Comparison of ENCODE assay signal across 9 mouse cellular contexts in the genomic region with DNA sequence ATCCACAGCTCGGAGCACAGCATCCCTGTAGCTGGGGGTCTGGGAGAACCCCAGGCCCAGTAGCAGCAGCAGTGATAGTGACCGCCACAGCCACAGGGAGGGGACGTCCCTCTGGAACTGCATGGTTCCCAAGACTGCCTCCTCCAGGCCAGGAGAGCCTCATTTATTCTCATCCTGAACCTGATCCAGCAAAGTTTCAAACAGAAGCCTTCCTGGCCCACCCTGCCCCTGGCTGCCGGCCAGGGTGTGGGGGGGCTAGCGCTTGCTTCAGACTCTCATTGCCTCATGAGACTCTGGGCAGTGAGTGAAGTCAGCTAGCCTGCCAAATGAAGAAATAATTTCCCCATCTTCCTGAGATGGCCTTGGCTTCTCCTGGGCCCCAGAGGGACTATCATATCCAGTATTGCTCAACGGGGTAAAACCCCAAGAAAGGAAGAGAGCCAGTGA. TPM values are rescaled to one million over a fixed set of nuclear protein-coding genes. Genes with fewer than 3 reads are reported as not detected.
DNase-seq lines count a peak whose midpoint lies in the region; ATAC-seq lines count a peak whose summit lies in the region.
"Had no signal": no experiment of that assay in that cellular context is flagged by ENCODE, and none has a peak within 500 bp of the region (broad histone marks: within the 10 kb centered on the region; RNA-seq: fewer than 3 reads in every experiment).

Camp (minus strand) TSS at position 306 of the 447 bp plus-strand sequence.

- H3K4me1 ChIP-seq in heart, embryonic 10.5 days = no peaks in the 10 kb centered on the region
- H3K4me1 ChIP-seq in stomach, embryonic 15.5 days = peaks cover 5% of the 10 kb centered on the region; the same call in 1 of the 2 replicates
- no peaks in the 10 kb centered on the region for H3K4me1 ChIP-seq in forebrain, embryonic 12.5 days

- 0 out of 2 replicates have a peak, but pooled peaks have one; percentile 22 for ATAC-seq in stomach, embryonic 15.5 days (ENCODE audit: insufficient read depth, low FRiP score, low read depth)
- no peak for ATAC-seq in forebrain, embryonic 12.5 days (ENCODE audit: low FRiP score)

- H3K4me2 ChIP-seq in stomach, embryonic 15.5 days = no peak within 1 kb of the TSS
- H3K4me2 ChIP-seq in forebrain, embryonic 12.5 days = no peak within 1 kb of the TSS
- H3K4me2 ChIP-seq: embryonic facial prominence, embryonic 13.5 days had no signal

- 78% methylated on average over 6 of the region's 6 CpGs for WGBS in heart, embryonic 10.5 days
- WGBS in stomach, embryonic 15.5 days = 52% methylated on average over 6 of the region's 6 CpGs
- WGBS in forebrain, embryonic 12.5 days = 79% methylated on average over 6 of the region's 6 CpGs

- H3K27me3 ChIP-seq in heart, embryonic 10.5 days (ENCODE audit: insufficient read depth, poor library complexity, severe bottlenecking) = no peaks in the 10 kb centered on the region
- H3K27me3 ChIP-seq in stomach, embryonic 15.5 days (replicated peaks) = no peaks in the 10 kb centered on the region
- no peaks in the 10 kb centered on the region for H3K27me3 ChIP-seq in forebrain, embryonic 12.5 days
- H3K27me3 ChIP-seq: embryonic facial prominence, embryonic 13.5 days had no signal

- H3K27ac ChIP-seq in heart, embryonic 10.5 days = no peak within 1 kb of the TSS
- no peak within 1 kb of the TSS for H3K27ac ChIP-seq in stomach, embryonic 15.5 days
- H3K27ac ChIP-seq in forebrain, embryonic 12.5 days = no peak within 1 kb of the TSS
- H3K27ac ChIP-seq: embryonic facial prominence, embryonic 13.5 days had no signal

- peaks cover 6% of the 10 kb centered on the region; the same call in 1 of the 2 replicates for H3K36me3 ChIP-seq in heart, embryonic 10.5 days
- H3K36me3 ChIP-seq in stomach, embryonic 15.5 days = no peaks in the 10 kb centered on the region
- peaks cover 12% of the 10 kb centered on the region for H3K36me3 ChIP-seq in forebrain, embryonic 12.5 days (replicated peaks)

- H3K4me3 ChIP-seq in heart, embryonic 10.5 days = no peak within 1 kb of the TSS
- H3K4me3 ChIP-seq in stomach, embryonic 15.5 days (replicated peaks) = no peak within 1 kb of the TSS
- no peak within 1 kb of the TSS for H3K4me3 ChIP-seq in forebrain, embryonic 12.5 days (replicated peaks)
- H3K4me3 ChIP-seq: embryonic facial prominence, embryonic 13.5 days had no signal

- intact Hi-C loops in gastrocnemius, postnatal 36 days (cut with DNase I) = no loop called here

- peak; percentile 83 to 86 for DNase-seq in heart, adult 18-20 months
- DNase-seq in heart, embryonic 10.5 days (ENCODE audit: low spot score) = no peak
- DNase-seq in Muller cell, postnatal 12 days (ENCODE audit: inconsistent ontology term) = peak; percentile 10
- peak; percentile 62 to 65 for DNase-seq in gastrocnemius, postnatal 36 days
- peak; percentile 25 for DNase-seq in liver
- no peak for DNase-seq in layer of hippocampus, adult 18-20 months (ENCODE audit: low spot score in 2 of 2)

- no peaks in the 10 kb centered on the region for H3K9me3 ChIP-seq in heart, embryonic 10.5 days
- H3K9me3 ChIP-seq in stomach, embryonic 15.5 days = no peaks in the 10 kb centered on the region
- no peaks in the 10 kb centered on the region for H3K9me3 ChIP-seq in forebrain, embryonic 12.5 days
- H3K9me3 ChIP-seq: embryonic facial prominence, embryonic 13.5 days had no signal

- no peak within 1 kb of the TSS for H3K9ac ChIP-seq in stomach, embryonic 15.5 days
- H3K9ac ChIP-seq in forebrain, embryonic 12.5 days = no peak within 1 kb of the TSS
- H3K9ac ChIP-seq: embryonic facial prominence, embryonic 13.5 days had no signal

RNA-seq across cellular contexts. Expression of gene Camp, which starts in this region (rescaled TPM):
- not detected for total RNA-seq in heart, adult 18-20 months (2021)
- not detected in 2 replicates for polyA plus RNA-seq in heart, embryonic 10.5 days (2016; fragmentation: Nextera tagmentation; extraction: Ambion mirVana)
- not detected for total RNA-seq in gastrocnemius, postnatal 36 days (2021)
- 22.7 and 24.2 TPM in 2 replicates for polyA plus RNA-seq in stomach, embryonic 15.5 days (2015; fragmentation: Nextera tagmentation; extraction: Ambion mirVana)
- not detected for total RNA-seq in layer of hippocampus, adult 18-20 months (2021)
- 0.61 and 0.91 TPM in 2 replicates for polyA plus RNA-seq in forebrain, embryonic 12.5 days (2016; fragmentation: Nextera tagmentation; extraction: Ambion mirVana)

Comparison
In these comparisons a context has a peak if more than half of its experiments do, and no peak if none do; other contexts are left out.
1. RNA of gene Camp (polyA plus RNA-seq): 22.7 to 24.2 TPM in stomach, embryonic 15.5 days; 0.61 to 0.91 TPM in forebrain, embryonic 12.5 days and not detected in heart, embryonic 10.5 days; every median in the first group is over 10 times any median in the second.
2. Peak in DNase-seq in heart, adult 18-20 months; RNA of the gene not detected or under 1 TPM.
3. Peak in DNase-seq in gastrocnemius, postnatal 36 days; RNA of the gene not detected or under 1 TPM.
4. DNase-seq: peak in Muller cell, postnatal 12 days (single experiment) and liver (single experiment); none in heart, embryonic 10.5 days (single experiment) and layer of hippocampus, adult 18-20 months (0 of 2).